Comparison of ENCODE assay signal across 37 mouse cellular contexts in genomic region chr4:107082185-107082584, GRCm38 (mm10). TPM values are rescaled to one million over a fixed set of nuclear protein-coding genes. Genes with fewer than 3 reads are reported as not detected.
DNase-seq lines count a peak whose midpoint lies in the region; ATAC-seq and TF ChIP-seq lines count a peak whose summit lies in the region.
"Had no signal": no experiment of that assay in that cellular context is flagged by ENCODE, and none has a peak within 500 bp of the region (broad histone marks: within the 10 kb centered on the region; RNA-seq: fewer than 3 reads in every experiment).

No protein-coding gene starts in this region.

- H3K27me3 ChIP-seq in hindbrain, embryonic 10.5 days (ENCODE audit: insufficient read depth, poor library complexity, severe bottlenecking): no peaks in the 10 kb centered on the region
- no peaks in the 10 kb centered on the region for H3K27me3 ChIP-seq in hindbrain, embryonic 13.5 days
- no peaks in the 10 kb centered on the region for H3K27me3 ChIP-seq in kidney, postnatal 0 days (ENCODE audit: insufficient read depth, low read length)
- H3K27me3 ChIP-seq: embryonic facial prominence, embryonic 12.5 days; heart, embryonic 15.5 days; hindbrain, embryonic 12.5 days; lung, embryonic 15.5 days; neural tube, embryonic 13.5 days had no signal

- no peak overlapping the region for H3K4me2 ChIP-seq in hindbrain, embryonic 13.5 days
- H3K4me2 ChIP-seq in kidney, postnatal 0 days (ENCODE audit: low read length): no peak overlapping the region
- H3K4me2 ChIP-seq: embryonic facial prominence, embryonic 12.5 days; heart, embryonic 15.5 days; hindbrain, embryonic 12.5 days; liver, embryonic 11.5 days; lung, embryonic 15.5 days; midbrain, embryonic 11.5 days; neural tube, embryonic 13.5 days had no signal

- peak overlapping the region; percentile 64; the same call in 1 of the 2 replicates for H3K27ac ChIP-seq in hindbrain, embryonic 10.5 days
- no peak overlapping the region for H3K27ac ChIP-seq in hindbrain, embryonic 13.5 days
- H3K27ac ChIP-seq in kidney, postnatal 0 days: 0 out of 2 replicates have a peak overlapping the region, but pooled peaks have one; percentile 21
- H3K27ac ChIP-seq: embryonic facial prominence, embryonic 12.5 days; heart, embryonic 15.5 days; hindbrain, embryonic 12.5 days; lung, embryonic 15.5 days; macrophage; neural tube, embryonic 13.5 days had no signal

- H3K4me3 ChIP-seq in hindbrain, embryonic 10.5 days: no peak overlapping the region
- H3K4me3 ChIP-seq in hindbrain, embryonic 13.5 days: no peak overlapping the region
- H3K4me3 ChIP-seq in kidney, postnatal 0 days (replicated peaks; ENCODE audit: low read depth, low read length): no peak overlapping the region
- H3K4me3 ChIP-seq: embryonic facial prominence, embryonic 12.5 days; heart, embryonic 10.5 days; heart, embryonic 15.5 days; hindbrain, embryonic 12.5 days; lung, embryonic 15.5 days; myocyte; neural tube, embryonic 13.5 days had no signal

- 92% methylated on average over 3 of the region's 3 CpGs for WGBS in hindbrain, embryonic 10.5 days
- WGBS in hindbrain, embryonic 13.5 days: 91% methylated on average over 3 of the region's 3 CpGs
- 80% methylated on average over 3 of the region's 3 CpGs for WGBS in kidney, postnatal 0 days

- no peaks in the 10 kb centered on the region for H3K9me3 ChIP-seq in hindbrain, embryonic 10.5 days
- no peaks in the 10 kb centered on the region for H3K9me3 ChIP-seq in hindbrain, embryonic 13.5 days
- no peaks in the 10 kb centered on the region for H3K9me3 ChIP-seq in kidney, postnatal 0 days (replicated peaks; ENCODE audit: low read length)
- H3K9me3 ChIP-seq: embryonic facial prominence, embryonic 12.5 days; G1E; heart, embryonic 10.5 days; heart, embryonic 15.5 days; hindbrain, embryonic 12.5 days; lung, embryonic 15.5 days; neural tube, embryonic 13.5 days had no signal

- DNase-seq in hindbrain, embryonic 10.5 days (ENCODE audit: low spot score): no peak
- DNase-seq in kidney, postnatal 0 days (ENCODE audit: low spot score): no peak
- DNase-seq in kidney, adult 11 months: no peak
- DNase-seq in adipocyte (ENCODE audit: low spot score): peak; percentile 7
- no peak for DNase-seq in lung, postnatal 25 days (ENCODE audit: low spot score)
- DNase-seq: adrenal gland, postnatal 10 days; cerebellum, adult 11 months; cerebellum, adult 9-10 months; cerebellum, postnatal 36 days; embryo, embryonic 11 days; forebrain, postnatal 0 days; kidney, postnatal 25 days; thymus, postnatal 4 days had no signal

- no peak for TF ChIP-seq CTCF in kidney, postnatal 0 days (IDR thresholded peaks at IDR 0.05; ENCODE audit: low read depth)

- peaks cover 53% of the 10 kb centered on the region for H3K4me1 ChIP-seq in hindbrain, embryonic 10.5 days (replicated peaks)
- H3K4me1 ChIP-seq in hindbrain, embryonic 13.5 days (replicated peaks): peaks cover 34% of the 10 kb centered on the region
- H3K4me1 ChIP-seq in kidney, postnatal 0 days (replicated peaks; ENCODE audit: insufficient read depth, low read length): peaks cover 7% of the 10 kb centered on the region; the same call in 1 of the 2 replicates

- no peak for ATAC-seq in hindbrain, embryonic 13.5 days (ENCODE audit: low FRiP score)
- no peak for ATAC-seq in kidney, postnatal 0 days (replicated peaks; ENCODE audit: low FRiP score, low read depth)
- ATAC-seq in granulocyte monocyte progenitor cell, adult 5-6 weeks (replicated peaks; ENCODE audit: poor library complexity, severe bottlenecking): peak; percentile 80
- ATAC-seq: forebrain, postnatal 0 days; intestine, embryonic 16.5 days had no signal

- H3K9ac ChIP-seq in hindbrain, embryonic 13.5 days: no peak overlapping the region
- H3K9ac ChIP-seq in kidney, postnatal 0 days (ENCODE audit: low read depth, low read length): no peak overlapping the region
- H3K9ac ChIP-seq: embryonic facial prominence, embryonic 12.5 days; forebrain, postnatal 0 days; heart, embryonic 15.5 days; hindbrain, embryonic 12.5 days; lung, embryonic 15.5 days; neural tube, embryonic 13.5 days had no signal

- H3K36me3 ChIP-seq in hindbrain, embryonic 10.5 days: 0 out of 2 replicates have a peak, but pooled peaks cover 5% of the 10 kb centered on the region
- H3K36me3 ChIP-seq in hindbrain, embryonic 13.5 days: no peaks in the 10 kb centered on the region
- H3K36me3 ChIP-seq in kidney, postnatal 0 days (ENCODE audit: insufficient read depth, low read length): no peaks in the 10 kb centered on the region
- H3K36me3 ChIP-seq: embryonic facial prominence, embryonic 12.5 days; heart, embryonic 10.5 days; heart, embryonic 15.5 days; hindbrain, embryonic 12.5 days; lung, embryonic 15.5 days; neural tube, embryonic 13.5 days had no signal

RNA-seq across cellular contexts. Expression of gene Cdcp2, which starts 14.5 kb away (rescaled TPM):
- 0.30 TPM in 2 replicates for polyA plus RNA-seq in hindbrain, embryonic 10.5 days (2016; fragmentation: Nextera tagmentation; extraction: Ambion mirVana)
- polyA plus RNA-seq in hindbrain, embryonic 13.5 days (2015; fragmentation: Nextera tagmentation; extraction: Ambion mirVana): 0.06 TPM in 1 of 2 replicates, not detected in the other
- polyA plus RNA-seq in kidney, postnatal 0 days (2015; fragmentation: Nextera tagmentation; extraction: Ambion mirVana): 0.09 and 0.10 TPM in 2 replicates
- not detected in 2 replicates for total RNA-seq in granulocyte monocyte progenitor cell, adult 5-6 weeks (2014; fragmentation: Nextera tagmentation)
- not detected in 2 replicates for total RNA-seq in granulocyte monocyte progenitor cell, adult 5-6 weeks (2017)
- total RNA-seq: forebrain, postnatal 0 days; gastrocnemius, adult 8-10 months; gastrocnemius, postnatal 4 days; heart, postnatal 25 days; left cerebral cortex, adult 18-20 months; left cerebral cortex, postnatal 14 days had no signal
- polyA plus RNA-seq: forebrain, postnatal 0 days; G1E; heart, embryonic 10.5 days; heart, embryonic 15.5 days; intestine, embryonic 16.5 days; limb, embryonic 11.5 days; liver, embryonic 11.5 days; liver, embryonic 16.5 days; lung, embryonic 15.5 days; macrophage; myocyte; neural tube, embryonic 13.5 days; stomach, embryonic 14.5 days; testis, adult 2 months; thymus, postnatal 0 days had no signal

RNA-seq across cellular contexts. Expression of gene Cyb5rl, which starts 15.4 kb away (rescaled TPM):
- 7.6 and 8.9 TPM in 2 replicates for polyA plus RNA-seq in hindbrain, embryonic 10.5 days (2016; fragmentation: Nextera tagmentation; extraction: Ambion mirVana)
- 4.7 and 5.4 TPM in 2 replicates for polyA plus RNA-seq in hindbrain, embryonic 13.5 days (2015; fragmentation: Nextera tagmentation; extraction: Ambion mirVana)
- 15.0 and 17.4 TPM in 2 replicates for polyA plus RNA-seq in kidney, postnatal 0 days (2015; fragmentation: Nextera tagmentation; extraction: Ambion mirVana)
- 8.8 and 10.4 TPM in 2 replicates for total RNA-seq in granulocyte monocyte progenitor cell, adult 5-6 weeks (2014; fragmentation: Nextera tagmentation)
- 7.2 and 10.9 TPM in 2 replicates for total RNA-seq in granulocyte monocyte progenitor cell, adult 5-6 weeks (2017)

RNA-seq across cellular contexts. Expression of gene Mrpl37, which starts 15.5 kb away (rescaled TPM):
- polyA plus RNA-seq in hindbrain, embryonic 10.5 days (2016; fragmentation: Nextera tagmentation; extraction: Ambion mirVana): 116 and 121 TPM in 2 replicates
- polyA plus RNA-seq in hindbrain, embryonic 13.5 days (2015; fragmentation: Nextera tagmentation; extraction: Ambion mirVana): 76.4 and 76.6 TPM in 2 replicates
- 94.1 and 99.7 TPM in 2 replicates for polyA plus RNA-seq in kidney, postnatal 0 days (2015; fragmentation: Nextera tagmentation; extraction: Ambion mirVana)
- 78.5 and 105 TPM in 2 replicates for total RNA-seq in granulocyte monocyte progenitor cell, adult 5-6 weeks (2014; fragmentation: Nextera tagmentation)
- total RNA-seq in granulocyte monocyte progenitor cell, adult 5-6 weeks (2017): 56.6 and 61.0 TPM in 2 replicates
